18 mouse cellular contexts compared by ENCODE assay signal in genomic region chr13:51128417-51128816, GRCm38 (mm10). TPM values are rescaled to one million over a fixed set of nuclear protein-coding genes. Genes with fewer than 3 reads are reported as not detected.
DNase-seq lines count a peak whose midpoint lies in the region; ATAC-seq and TF ChIP-seq lines count a peak whose summit lies in the region.
"Had no signal": no experiment of that assay in that cellular context is flagged by ENCODE, and none has a peak within 500 bp of the region (broad histone marks: within the 10 kb centered on the region; RNA-seq: fewer than 3 reads in every experiment).

No protein-coding gene starts in this region.

- no peak overlapping the region for H3K4me2 ChIP-seq in heart, embryonic 13.5 days
- no peak overlapping the region for H3K4me2 ChIP-seq in kidney, embryonic 16.5 days (replicated peaks; ENCODE audit: low read depth, low read length)
- H3K4me2 ChIP-seq: forebrain, embryonic 12.5 days; limb, embryonic 12.5 days; liver, embryonic 13.5 days had no signal

- 46% methylated on average over 7 of the region's 7 CpGs for WGBS in heart, embryonic 13.5 days
- 64% methylated on average over 7 of the region's 7 CpGs for WGBS in kidney, embryonic 16.5 days
- 62% methylated on average over 7 of the region's 7 CpGs for WGBS in kidney, adult 2 months

- TF ChIP-seq POLR2A in kidney, adult 2 months (IDR thresholded peaks at IDR 0.05; ENCODE audit: low read depth, low read length), result no peak

- no peaks in the 10 kb centered on the region for H3K9me3 ChIP-seq in heart, embryonic 13.5 days
- no peaks in the 10 kb centered on the region for H3K9me3 ChIP-seq in kidney, embryonic 16.5 days (ENCODE audit: low read length)
- H3K9me3 ChIP-seq: forebrain, embryonic 12.5 days; limb, embryonic 12.5 days; liver, embryonic 13.5 days had no signal

- H3K27me3 ChIP-seq in heart, embryonic 13.5 days (replicated peaks), result no peaks in the 10 kb centered on the region
- no peaks in the 10 kb centered on the region for H3K27me3 ChIP-seq in kidney, embryonic 16.5 days (ENCODE audit: insufficient read depth, low read length)
- H3K27me3 ChIP-seq in kidney, adult 2 months (replicated peaks; ENCODE audit: control insufficient read depth, insufficient read depth, low read length), result no peaks in the 10 kb centered on the region
- H3K27me3 ChIP-seq: forebrain, embryonic 12.5 days; limb, embryonic 12.5 days; liver, embryonic 13.5 days had no signal

- DNase-seq in heart, postnatal 25 days (ENCODE audit: low spot score), result no peak
- DNase-seq in kidney, adult 2 months, result no peak
- DNase-seq in ZHBTc4 (ENCODE audit: low read depth, low spot score), result peak; percentile 88
- DNase-seq in lung, postnatal 10 days, result peak; percentile 25
- DNase-seq in ovary, postnatal 10 days (ENCODE audit: low spot score), result no peak
- DNase-seq in left cerebral cortex, postnatal 4 days, result no peak
- DNase-seq: adrenal gland, adult 2 months; cerebellum, adult 9-11 months; gastrocnemius, postnatal 14 days; liver, embryonic 13.5 days had no signal

- H3K9ac ChIP-seq in heart, embryonic 13.5 days, result no peak overlapping the region
- no peak overlapping the region for H3K9ac ChIP-seq in kidney, embryonic 16.5 days (replicated peaks; ENCODE audit: low read length)
- H3K9ac ChIP-seq: forebrain, embryonic 12.5 days; limb, embryonic 12.5 days; liver, embryonic 13.5 days had no signal

- TF ChIP-seq CTCF in kidney, adult 2 months (conservative IDR thresholded peaks at IDR 0.05; ENCODE audit: insufficient read depth, insufficient read length, low read depth, low read length), result no peak

- intact Hi-C loops in heart, postnatal 25 days (cut with DNase I), result no loop called here
- intact Hi-C loops in left cerebral cortex, postnatal 4 days (cut with DNase I), result no loop called here

- no peak overlapping the region for H3K4me3 ChIP-seq in heart, embryonic 13.5 days
- no peak overlapping the region for H3K4me3 ChIP-seq in kidney, embryonic 16.5 days (ENCODE audit: low read length)
- no peak overlapping the region for H3K4me3 ChIP-seq in kidney, adult 2 months (ENCODE audit: insufficient read depth, low read depth, low read length)
- H3K4me3 ChIP-seq: forebrain, embryonic 12.5 days; layer of hippocampus, adult 2 months; left cerebral cortex, adult 2 months; limb, embryonic 12.5 days; liver, embryonic 13.5 days had no signal

- H3K4me1 ChIP-seq in heart, embryonic 13.5 days, result peaks cover 52% of the 10 kb centered on the region
- peaks cover 15% of the 10 kb centered on the region; the same call in 1 of the 2 replicates for H3K4me1 ChIP-seq in kidney, embryonic 16.5 days (ENCODE audit: insufficient read depth, low read length)
- H3K4me1 ChIP-seq in kidney, adult 2 months (ENCODE audit: control insufficient read depth, insufficient read depth, low read length), result peaks cover 9% of the 10 kb centered on the region

- H3K27ac ChIP-seq in heart, embryonic 13.5 days (replicated peaks), result peak overlapping the region; percentile 61; the same call in 1 of the 2 replicates
- H3K27ac ChIP-seq in kidney, embryonic 16.5 days (ENCODE audit: low read length), result no peak overlapping the region
- no peak overlapping the region for H3K27ac ChIP-seq in kidney, adult 2 months (ENCODE audit: insufficient read depth, low read depth, low read length)
- H3K27ac ChIP-seq: forebrain, embryonic 12.5 days; layer of hippocampus, adult 2 months; left cerebral cortex, adult 2 months; limb, embryonic 12.5 days; liver, embryonic 13.5 days had no signal

- no peak for ATAC-seq in heart, embryonic 13.5 days (ENCODE audit: extremely low read depth, insufficient number of reproducible peaks, low FRiP score, low TSS enrichment)
- ATAC-seq in kidney, embryonic 16.5 days (ENCODE audit: low FRiP score, low TSS enrichment), result peak; percentile 90
- ATAC-seq: midbrain, embryonic 16.5 days had no signal

- H3K36me3 ChIP-seq in heart, embryonic 13.5 days, result peaks cover 62% of the 10 kb centered on the region
- peaks cover 18% of the 10 kb centered on the region for H3K36me3 ChIP-seq in kidney, embryonic 16.5 days (ENCODE audit: insufficient read depth, low read length)
- H3K36me3 ChIP-seq in kidney, adult 2 months (ENCODE audit: control insufficient read depth, insufficient read depth, low read length), result no peaks in the 10 kb centered on the region; the same call in 1 of the 2 replicates

RNA-seq across cellular contexts. Expression of gene Spin1, which starts 27.7 kb away (rescaled TPM):
- 46.9 and 49.9 TPM in 2 replicates for polyA plus RNA-seq in heart, embryonic 13.5 days (2015; fragmentation: Nextera tagmentation; extraction: Ambion mirVana)
- total RNA-seq in heart, postnatal 25 days (2021), result 10 to 100 TPM; 30.0 to 33.4 TPM
- 92.2 and 94.0 TPM in 2 replicates for polyA plus RNA-seq in kidney, embryonic 16.5 days (2015; fragmentation: Nextera tagmentation; extraction: Ambion mirVana)
- 23.3 and 30.8 TPM in 2 replicates for polyA plus RNA-seq in kidney, adult 2 months (2012; rRNA removed)
- total RNA-seq in left cerebral cortex, postnatal 4 days (2021), result 100 to 1,000 TPM; 227 to 232 TPM

RNA-seq across cellular contexts. Expression of gene Nxnl2, which starts 42.4 kb away (rescaled TPM):
- 1.4 and 1.5 TPM in 2 replicates for polyA plus RNA-seq in heart, embryonic 13.5 days (2015; fragmentation: Nextera tagmentation; extraction: Ambion mirVana)
- 1 to 10 TPM in 1 of 2 experiments, under 1 TPM in 1; 0.62 to 1.1 TPM for total RNA-seq in heart, postnatal 25 days (2021)
- polyA plus RNA-seq in kidney, embryonic 16.5 days (2015; fragmentation: Nextera tagmentation; extraction: Ambion mirVana), result 1.1 and 1.2 TPM in 2 replicates
- 0.53 and 0.69 TPM in 2 replicates for polyA plus RNA-seq in kidney, adult 2 months (2012; rRNA removed)
- 1 to 10 TPM; 1.8 to 4.5 TPM for total RNA-seq in left cerebral cortex, postnatal 4 days (2021)
- total RNA-seq: megakaryocyte progenitor cell, adult 5-6 weeks had no signal
- polyA plus RNA-seq: liver, embryonic 13.5 days had no signal

Comparison
In these comparisons a context has a peak if more than half of its experiments do, and no peak if none do; other contexts are left out.
1. DNase-seq: peak in ZHBTc4 (single experiment) and lung, postnatal 10 days (single experiment); none in heart, postnatal 25 days (single experiment), kidney, adult 2 months (single experiment), ovary, postnatal 10 days (single experiment) and left cerebral cortex, postnatal 4 days (single experiment).